Mouse (Mus musculus) limb, embryonic 13.5 days (tissue): ENCODE results near the gene Slc16a4. TPM values are rescaled to one million over a fixed set of nuclear protein-coding genes. Genes with fewer than 3 reads are reported as not detected.
A peak's percentile ranks its signal among the peaks of the same experiment; 100 is the strongest.

Experiments
- ATAC-seq: fragments of 200-750 bp; cut with Nextera tagmentation; 2 replicates; pipeline ENCODE4 v1.8.0; 2017; ENCODE audit warnings: low read depth, moderate number of reproducible peaks, moderate TSS enrichment; ENCODE audit not compliant: low FRiP score
- H3K27ac ChIP-seq: fragments of 300-500 bp; sonication (generic); 2 replicates; pipeline ENCODE4 v1.5.1; 2015; ENCODE audit warnings: inconsistent platforms, mild to moderate bottlenecking, moderate library complexity
- H3K27me3 ChIP-seq: fragments of 300-500 bp; sonication (generic); 2 replicates; pipeline ENCODE4 v1.6.1; 2015; ENCODE audit warnings: mild to moderate bottlenecking, inconsistent platforms
- H3K36me3 ChIP-seq: fragments of 300-500 bp; sonication (generic); 2 replicates; pipeline ENCODE4 v1.6.1; 2015; ENCODE audit warnings: inconsistent platforms, mild to moderate bottlenecking, moderate library complexity
- H3K4me1 ChIP-seq: fragments of 300-500 bp; sonication (generic); 2 replicates; pipeline ENCODE4 v1.6.1; 2015; ENCODE audit warnings: inconsistent platforms
- H3K4me2 ChIP-seq: fragments of 300-500 bp; sonication (generic); replicated peaks from 2 replicates; pipeline ENCODE4 v1.6.1; 2015; ENCODE audit warnings: inconsistent platforms, mild to moderate bottlenecking, moderate library complexity
- H3K4me3 ChIP-seq: fragments of 300-500 bp; sonication (generic); 2 replicates; pipeline ENCODE4 v1.5.1; 2015; ENCODE audit warnings: moderate library complexity, mild to moderate bottlenecking, inconsistent platforms
- H3K9ac ChIP-seq: fragments of 300-500 bp; sonication (generic); 2 replicates; pipeline ENCODE4 v1.6.1; 2015; ENCODE audit warnings: mild to moderate bottlenecking, inconsistent platforms
- H3K9me3 ChIP-seq: fragments of 300-500 bp; sonication (generic); 2 replicates; pipeline ENCODE4 v1.6.1; 2016; ENCODE audit warnings: inconsistent platforms
- WGBS: fragments of 180-500 bp; shearing (Covaris S2); methylation state at CpG from one replicate; pipeline ENCODE4 v1.1.7; 2015; 5-methylcytosine and 5-hydroxymethylcytosine counted together
- polyA plus RNA-seq: library from polyadenylated mRNA; unstranded; fragments of >200 nt; fragmentation: Nextera tagmentation; extraction: Ambion mirVana; gene quantifications from 2 replicates; pipeline ENCODE4 v1.2.1, GENCODE M21; 2015

The Slc16a4 gene
- polyA plus RNA-seq, 1 experiment from 2014 or later, result 11.0 TPM

DNA sequence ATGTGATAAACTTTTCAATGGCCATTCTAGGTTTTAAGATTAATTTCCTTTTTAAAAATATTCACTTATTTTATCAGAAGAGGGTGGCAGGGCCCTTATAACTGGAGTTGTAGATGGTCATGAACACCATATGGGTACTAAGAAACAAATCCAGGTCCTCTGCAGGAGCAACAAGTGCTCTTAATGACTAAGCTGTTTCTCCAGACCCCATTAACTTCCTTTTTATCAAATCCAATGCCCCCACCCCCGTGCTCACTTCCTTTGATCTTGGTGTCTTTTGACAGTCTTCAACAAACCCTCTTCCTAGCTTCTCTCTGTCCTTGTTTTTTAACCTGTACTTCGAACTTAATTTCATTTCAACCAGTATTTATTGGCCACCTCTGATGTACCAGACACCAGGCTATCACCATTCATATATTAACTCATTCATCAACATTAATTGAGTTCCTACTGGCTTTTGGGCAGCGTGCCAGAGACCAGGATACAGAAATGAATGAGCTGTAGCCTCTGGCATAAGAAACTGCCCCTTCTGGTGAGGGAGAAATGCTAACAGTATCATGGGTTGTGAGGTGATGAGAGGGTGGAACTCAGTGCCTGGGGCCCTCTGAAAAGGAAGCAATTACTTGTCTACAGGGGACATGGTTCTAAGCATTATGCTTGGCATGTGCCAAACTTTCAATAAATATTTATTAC lies 54.1 kb downstream of the Slc16a4 start:
- Histone ChIP-seq H3K9ac (no peak overlapping the region), H3K36me3 (no peaks in the 10 kb centered on the region), H3K27ac (no peak overlapping the region), H3K4me3 (no peak overlapping the region), H3K4me2 (no peak overlapping the region), H3K4me1 (peaks cover 5% of the 10 kb centered on the region; the same call in 1 of the 2 replicates), H3K27me3 (peaks cover 10% of the 10 kb centered on the region; the same call in 1 of the 2 replicates), H3K9me3 (no peaks in the 10 kb centered on the region)
- WGBS, result 9% methylated on average over 3 of the region's 3 CpGs
- ATAC-seq, result no peak

DNA sequence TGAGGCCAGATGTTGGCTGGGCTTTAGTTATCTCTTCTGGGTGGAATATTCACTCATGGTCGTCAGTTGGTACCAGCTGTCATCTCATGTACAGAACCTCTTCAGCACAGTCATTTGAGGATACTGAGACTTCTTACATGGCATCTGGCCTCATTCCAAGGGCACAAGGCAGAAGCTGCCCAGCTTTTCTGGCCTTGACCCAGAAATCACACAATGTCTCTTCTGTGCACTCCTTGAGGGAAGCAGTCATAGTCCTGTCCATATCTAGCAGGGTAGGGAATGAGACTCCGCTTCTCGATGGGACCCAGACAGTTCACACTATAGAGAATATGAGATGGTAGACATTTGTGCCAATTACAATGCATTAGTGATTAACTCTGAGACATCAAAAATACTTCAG lies 58.0 kb downstream of the Slc16a4 start:
- H3K4me2 ChIP-seq, result no peak overlapping the region
- H3K27ac ChIP-seq, result no peak overlapping the region
- no peak overlapping the region for H3K4me3 ChIP-seq
- no peak overlapping the region for H3K9ac ChIP-seq
- peaks cover 5% of the 10 kb centered on the region; the same call in 1 of the 2 replicates for H3K4me1 ChIP-seq
- no peaks in the 10 kb centered on the region for H3K9me3 ChIP-seq
- peaks cover 17% of the 10 kb centered on the region; the same call in 1 of the 2 replicates for H3K27me3 ChIP-seq
- WGBS, result 84% methylated on average over 3 of the region's 3 CpGs
- H3K36me3 ChIP-seq, result no peaks in the 10 kb centered on the region
- no peak for ATAC-seq

DNA sequence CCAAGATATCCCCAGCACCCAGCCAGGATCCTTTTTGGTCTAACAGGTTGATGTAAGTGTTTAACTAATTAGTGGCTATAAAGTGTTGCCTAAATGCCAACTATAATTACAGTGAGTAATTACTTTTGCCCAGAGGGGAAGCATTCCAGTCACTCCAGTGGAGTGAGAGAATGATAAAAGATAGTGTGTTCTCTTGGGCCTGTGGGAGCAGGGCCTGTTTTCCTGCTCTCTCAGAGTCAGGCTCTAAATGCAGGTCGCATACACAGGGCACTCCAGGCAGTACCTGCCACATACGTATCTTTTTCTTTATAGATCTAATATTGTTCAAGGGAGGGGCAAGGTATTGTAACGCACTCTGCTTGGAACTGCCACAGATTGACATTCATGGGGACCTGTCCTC lies 60.7 kb downstream of the Slc16a4 start:
- Histone ChIP-seq H3K4me1 (no peaks in the 10 kb centered on the region), H3K27me3 (peaks cover 24% of the 10 kb centered on the region), H3K4me3 (no peak overlapping the region), H3K9me3 (no peaks in the 10 kb centered on the region), H3K4me2 (no peak overlapping the region), H3K9ac (no peak overlapping the region), H3K36me3 (no peaks in the 10 kb centered on the region), H3K27ac (no peak overlapping the region)
- WGBS, result 36% methylated on average over 3 of the region's 3 CpGs
- ATAC-seq, result no peak

DNA sequence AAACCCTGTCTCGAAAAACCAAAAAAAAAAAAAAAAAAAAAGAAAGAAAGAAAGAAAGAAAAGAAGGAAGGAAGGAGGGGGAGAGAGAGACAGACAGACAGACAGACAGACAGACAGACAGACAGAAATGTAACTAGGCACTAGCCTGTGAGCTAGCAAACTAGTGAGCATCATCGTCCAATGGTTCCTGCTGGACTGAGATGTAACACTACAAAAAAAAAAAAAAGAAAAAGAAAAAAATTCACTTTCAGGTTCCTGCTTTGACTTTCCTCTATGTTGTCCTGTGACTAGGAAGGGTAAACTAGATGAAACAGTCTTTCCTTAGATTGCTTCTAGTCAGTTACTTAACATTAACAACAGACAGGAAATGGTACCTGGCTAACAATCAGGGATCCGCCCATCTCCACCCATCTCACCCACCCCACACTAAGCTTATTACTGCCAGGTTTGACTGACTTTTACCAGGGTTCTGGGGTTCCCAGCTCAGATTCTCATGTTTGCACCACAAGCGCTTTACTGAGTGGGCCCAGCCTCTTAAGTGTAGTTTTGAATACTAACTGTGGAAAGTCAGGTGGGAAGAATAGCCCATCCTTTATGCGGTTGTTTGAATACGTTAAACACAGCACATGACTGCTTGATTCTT lies 64.7 kb downstream of the Slc16a4 start:
- ATAC-seq, result no peak
- peaks cover 17% of the 10 kb centered on the region for H3K27me3 ChIP-seq
- H3K9me3 ChIP-seq, result no peaks in the 10 kb centered on the region
- no peak overlapping the region for H3K27ac ChIP-seq
- H3K9ac ChIP-seq, result no peak overlapping the region
- peaks cover 13% of the 10 kb centered on the region for H3K4me1 ChIP-seq
- no peaks in the 10 kb centered on the region for H3K36me3 ChIP-seq
- WGBS, result 88% methylated on average over 6 of the region's 6 CpGs
- no peak overlapping the region for H3K4me3 ChIP-seq
- no peak overlapping the region for H3K4me2 ChIP-seq

DNA sequence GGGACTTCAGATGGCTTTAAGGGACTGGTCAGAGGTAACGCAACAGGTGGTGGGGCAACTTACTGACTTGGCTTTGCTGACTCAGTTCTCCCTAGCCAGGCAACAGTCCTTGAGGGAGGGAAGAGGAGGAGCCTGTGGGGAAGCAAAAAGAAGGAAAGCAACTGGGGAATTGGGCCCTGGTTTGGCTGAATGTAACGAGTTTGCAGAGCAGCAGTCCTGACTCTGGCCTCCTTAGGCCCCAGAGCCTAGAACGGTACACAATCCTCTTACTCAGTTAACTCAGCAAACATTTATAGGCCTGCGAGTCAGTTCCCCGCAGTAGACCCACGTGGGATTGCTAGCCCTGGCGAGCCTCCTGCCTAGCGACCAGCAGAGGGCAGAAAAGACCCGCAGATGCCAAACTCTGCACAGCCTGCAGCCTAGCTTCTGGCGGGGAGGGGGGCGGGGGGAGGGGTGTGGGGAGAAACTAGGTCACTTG lies 66.0 kb downstream of the Slc16a4 start:
- Histone ChIP-seq H3K27ac (no peak overlapping the region), H3K36me3 (no peaks in the 10 kb centered on the region), H3K4me1 (peaks cover 24% of the 10 kb centered on the region), H3K9me3 (no peaks in the 10 kb centered on the region), H3K4me2 (peak overlapping the region; percentile 42; the same call in 1 of the 2 replicates), H3K27me3 (peaks cover 11% of the 10 kb centered on the region), H3K4me3 (no peak overlapping the region), H3K9ac (peak overlapping the region; percentile 43; the same call in 1 of the 2 replicates)
- WGBS, result 0% methylated on average over 11 of the region's 11 CpGs
- peak; percentile 94 for ATAC-seq

DNA sequence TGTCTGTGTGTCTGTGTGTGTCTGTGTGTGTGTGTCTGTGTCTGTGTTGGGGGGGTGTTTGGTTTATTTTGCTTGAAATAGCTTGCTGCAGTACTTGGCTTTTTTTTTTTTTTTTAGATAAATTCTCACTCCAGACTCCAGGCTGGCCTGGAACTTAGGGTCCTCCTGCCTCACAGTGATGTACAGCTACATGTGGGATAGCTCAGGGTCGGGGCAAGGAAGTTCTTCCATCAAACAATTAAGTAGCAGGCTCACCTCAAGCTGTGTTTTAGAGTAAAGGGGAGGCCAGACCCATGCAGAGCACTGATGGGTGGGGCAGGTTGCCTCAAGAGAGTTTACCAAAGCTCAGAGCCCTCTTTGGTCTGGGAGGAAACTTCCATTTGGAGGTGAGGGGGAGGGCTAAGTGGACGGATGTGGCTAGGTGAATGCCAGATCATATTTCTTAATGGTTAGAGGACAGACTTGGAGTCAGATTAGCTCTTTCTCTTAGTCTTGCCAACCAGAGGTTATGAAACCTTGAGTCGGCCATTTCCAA lies 66.7 kb downstream of the Slc16a4 start:
- Histone ChIP-seq H3K27me3 (peaks cover 11% of the 10 kb centered on the region), H3K9me3 (no peaks in the 10 kb centered on the region), H3K27ac (no peak overlapping the region), H3K4me2 (no peak overlapping the region), H3K9ac (no peak overlapping the region), H3K4me1 (peaks cover 24% of the 10 kb centered on the region), H3K36me3 (no peaks in the 10 kb centered on the region), H3K4me3 (no peak overlapping the region)
- WGBS, result 38% methylated on average over 3 of the region's 3 CpGs
- ATAC-seq, result no peak

DNA sequence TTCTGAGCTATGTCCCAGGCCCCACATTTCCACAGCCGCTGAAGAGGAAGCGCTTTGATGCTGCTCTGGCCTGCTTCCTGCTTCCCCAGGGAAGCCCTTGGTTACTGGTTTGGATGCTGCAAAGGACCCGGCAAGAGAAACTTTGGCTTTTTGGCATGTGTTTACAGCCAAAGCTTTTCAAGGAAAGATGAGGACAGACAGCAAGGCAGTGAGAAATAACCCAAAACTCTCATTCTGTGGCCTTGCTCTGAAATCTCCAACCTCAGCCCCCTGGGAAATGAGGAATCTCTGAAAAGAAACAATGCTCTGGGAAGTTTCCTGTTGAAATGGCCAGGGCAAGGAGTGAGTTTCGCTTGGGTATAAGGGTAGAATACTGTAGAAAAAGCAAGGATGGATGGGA lies 69.3 kb downstream of the Slc16a4 start:
- no peak for ATAC-seq
- WGBS, result 51% methylated on average over 4 of the region's 4 CpGs
- Histone ChIP-seq H3K36me3 (no peaks in the 10 kb centered on the region), H3K27me3 (no peaks in the 10 kb centered on the region; the same call in 1 of the 2 replicates), H3K9ac (no peak overlapping the region), H3K27ac (no peak overlapping the region), H3K9me3 (no peaks in the 10 kb centered on the region), H3K4me3 (no peak overlapping the region), H3K4me2 (no peak overlapping the region), H3K4me1 (peaks cover 31% of the 10 kb centered on the region)

Other genes with a start within 250 kb of the Slc16a4 start
- gene Kcna2, start 190.1 kb upstream of the Slc16a4 start, polyA plus RNA-seq, result 0.08 and 0.10 TPM in 2 replicates
- not detected in 2 replicates for gene Kcna10, start 108.2 kb upstream of the Slc16a4 start, polyA plus RNA-seq
- gene Cym, start 69.5 kb upstream of the Slc16a4 start, polyA plus RNA-seq, result 0.41 TPM in 1 of 2 replicates, not detected in the other
- gene A630076J17Rik, start 60.6 kb upstream of the Slc16a4 start, polyA plus RNA-seq, result not detected in 2 replicates
- gene Prok1, start 51.5 kb upstream of the Slc16a4 start, polyA plus RNA-seq, result 0.08 TPM in 2 replicates
- 184 and 190 TPM in 2 replicates for gene Lamtor5, start 12.4 kb upstream of the Slc16a4 start, polyA plus RNA-seq
- 16.5 and 16.8 TPM in 2 replicates for gene Rbm15, start 42.4 kb downstream of the Slc16a4 start, polyA plus RNA-seq
- gene Kcnc4, start 168.3 kb downstream of the Slc16a4 start, polyA plus RNA-seq, result 0.18 and 0.36 TPM in 2 replicates
- gene Slc6a17, start 226.8 kb downstream of the Slc16a4 start, polyA plus RNA-seq, result 5.3 and 5.9 TPM in 2 replicates